Mouse (Mus musculus): ENCODE measurements around the gene Mef2d. TPM values are rescaled to one million over a fixed set of nuclear protein-coding genes. Genes with fewer than 3 reads are reported as not detected.

The Mef2d gene
- polyA plus RNA-seq, 1 experiment from 2014 or later, result 17.7 TPM

GRCm38 (mm10) chr3:88146376-88147112 is 4.4 kb downstream of the Mef2d start:
- no peaks in the 10 kb centered on the region for H3K36me3 ChIP-seq
- peak overlapping the region; percentile 81 for H3K4me2 ChIP-seq
- no peak for ATAC-seq (ENCODE audit: insufficient read depth, low FRiP score, low read depth)
- H3K4me3 ChIP-seq (replicated peaks), result no peak overlapping the region
- WGBS, result 37% methylated on average over 5 of the region's 5 CpGs
- no peak overlapping the region for H3K27ac ChIP-seq
- H3K9me3 ChIP-seq, result no peaks in the 10 kb centered on the region
- H3K9ac ChIP-seq, result no peak overlapping the region
- peaks cover 82% of the 10 kb centered on the region for H3K4me1 ChIP-seq
- no peaks in the 10 kb centered on the region for H3K27me3 ChIP-seq (replicated peaks)

- Histone ChIP-seq H3K27ac (no peak overlapping the region), H3K4me2 (no peak overlapping the region), H3K4me1 (peaks cover 85% of the 10 kb centered on the region), H3K27me3 (replicated peaks) (no peaks in the 10 kb centered on the region), H3K36me3 (no peaks in the 10 kb centered on the region), H3K9ac (no peak overlapping the region), H3K4me3 (replicated peaks) (no peak overlapping the region), H3K9me3 (no peaks in the 10 kb centered on the region)
- no peak for ATAC-seq (ENCODE audit: insufficient read depth, low FRiP score, low read depth)
- 76% methylated on average over 2 of the region's 2 CpGs for WGBS
These were observed 5.3 kb downstream of the Mef2d start for GRCm38 (mm10) chr3:88147444-88147843.

DNA sequence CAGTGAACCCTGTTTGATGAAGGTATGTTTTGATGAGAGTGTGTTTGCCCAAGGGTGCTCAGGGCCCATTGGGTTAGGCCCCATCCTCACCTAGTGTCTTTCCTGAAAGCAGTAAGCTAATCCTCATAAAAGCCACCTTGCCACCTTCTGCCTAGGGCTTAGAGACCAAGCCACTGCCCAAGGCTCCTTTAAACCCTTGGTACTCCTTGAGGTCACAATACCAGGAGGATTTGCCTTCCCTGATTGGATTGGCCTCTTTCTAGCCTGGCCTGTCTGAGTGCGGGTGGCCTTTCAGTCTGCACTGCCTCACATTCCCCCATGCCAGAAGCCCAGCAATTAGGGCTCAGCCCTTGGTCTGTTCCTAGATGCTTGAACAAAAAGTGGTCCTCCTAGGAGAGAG is 5.7 kb downstream of the Mef2d start:
- ATAC-seq (ENCODE audit: insufficient read depth, low FRiP score, low read depth), result no peak

GRCm38 (mm10) chr3:88148354-88148753 is 6.2 kb downstream of the Mef2d start:
- Histone ChIP-seq H3K4me3 (replicated peaks) (no peak overlapping the region), H3K4me2 (0 out of 2 replicates have a peak overlapping the region, but pooled peaks have one; percentile 41), H3K9me3 (no peaks in the 10 kb centered on the region), H3K27ac (peak overlapping the region; percentile 78), H3K4me1 (peaks cover 82% of the 10 kb centered on the region), H3K27me3 (replicated peaks) (no peaks in the 10 kb centered on the region), H3K9ac (no peak overlapping the region), H3K36me3 (no peaks in the 10 kb centered on the region)
- ATAC-seq (ENCODE audit: insufficient read depth, low FRiP score, low read depth), result no peak
- 76% methylated on average over 5 of the region's 5 CpGs for WGBS

More for the DNA sequence above, 5.7 kb downstream of the Mef2d start:
- Histone ChIP-seq H3K4me2 (no peak overlapping the region), H3K4me1 (peaks cover 85% of the 10 kb centered on the region), H3K9me3 (no peaks in the 10 kb centered on the region), H3K27ac (no peak overlapping the region), H3K36me3 (no peaks in the 10 kb centered on the region), H3K9ac (no peak overlapping the region), H3K27me3 (replicated peaks) (no peaks in the 10 kb centered on the region), H3K4me3 (replicated peaks) (no peak overlapping the region)
- WGBS, result 65% methylated on average over 1 of the region's 1 CpGs

DNA sequence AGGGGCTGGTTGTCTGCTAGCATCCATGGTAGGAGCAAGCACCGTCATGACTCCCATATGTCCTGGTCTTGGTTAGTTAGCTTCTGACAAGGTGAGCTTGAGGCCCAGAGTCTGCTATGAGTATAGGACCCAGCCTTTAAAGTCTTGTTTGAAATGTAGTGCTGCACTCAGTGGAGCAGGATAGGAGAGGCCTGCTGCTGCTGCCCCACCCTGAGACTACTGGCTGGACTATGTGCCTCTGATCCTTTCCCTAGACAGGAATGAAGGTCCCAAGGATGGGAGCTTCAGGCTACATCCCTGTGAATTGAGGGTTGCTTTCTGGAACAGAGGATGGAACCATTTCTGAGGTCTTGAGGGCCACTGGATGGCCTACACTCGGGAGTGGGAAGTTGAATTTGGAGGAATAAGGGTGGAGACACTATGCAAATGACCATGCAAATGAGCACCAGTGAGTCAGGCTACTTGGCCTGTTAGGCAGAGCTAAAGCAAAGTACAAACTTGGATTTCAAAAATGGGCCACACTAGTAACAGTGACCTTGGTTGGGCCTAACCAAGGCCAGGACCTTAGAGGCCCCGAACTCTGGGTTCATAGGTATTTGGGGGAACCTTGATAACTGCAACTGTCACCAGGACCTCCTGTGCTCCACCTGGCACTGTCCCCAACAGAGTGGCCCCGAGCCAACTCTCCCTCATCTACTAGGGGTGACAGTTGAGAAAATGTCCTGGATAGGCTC is 6.8 kb downstream of the Mef2d start:
- Histone ChIP-seq H3K4me2 (peak overlapping the region; percentile 41), H3K4me1 (peaks cover 77% of the 10 kb centered on the region), H3K9ac (no peak overlapping the region), H3K27ac (peak overlapping the region; percentile 78), H3K27me3 (replicated peaks) (no peaks in the 10 kb centered on the region), H3K9me3 (no peaks in the 10 kb centered on the region), H3K4me3 (replicated peaks) (0 out of 2 replicates have a peak overlapping the region, but pooled peaks have one; percentile 4), H3K36me3 (no peaks in the 10 kb centered on the region)
- 54% methylated on average over 4 of the region's 4 CpGs for WGBS
- ATAC-seq (ENCODE audit: insufficient read depth, low FRiP score, low read depth), result no peak

GRCm38 (mm10) chr3:88149510-88149974 is 7.4 kb downstream of the Mef2d start:
- WGBS, result 24% methylated on average over 6 of the region's 6 CpGs
- Histone ChIP-seq H3K27me3 (replicated peaks) (no peaks in the 10 kb centered on the region), H3K27ac (peak overlapping the region; percentile 78), H3K4me1 (peaks cover 71% of the 10 kb centered on the region), H3K9ac (peak overlapping the region; percentile 12; the same call in 1 of the 2 replicates), H3K9me3 (no peaks in the 10 kb centered on the region), H3K4me3 (replicated peaks) (0 out of 2 replicates have a peak overlapping the region, but pooled peaks have one; percentile 4), H3K4me2 (peak overlapping the region; percentile 41), H3K36me3 (no peaks in the 10 kb centered on the region)
- no peak for ATAC-seq (ENCODE audit: insufficient read depth, low FRiP score, low read depth)

- Histone ChIP-seq H3K4me1 (peaks cover 63% of the 10 kb centered on the region), H3K9ac (peak overlapping the region; percentile 12), H3K4me3 (replicated peaks) (peak overlapping the region; percentile 8)
These were observed 8.2 kb downstream of the Mef2d start for GRCm38 (mm10) chr3:88150061-88150998.

DNA sequence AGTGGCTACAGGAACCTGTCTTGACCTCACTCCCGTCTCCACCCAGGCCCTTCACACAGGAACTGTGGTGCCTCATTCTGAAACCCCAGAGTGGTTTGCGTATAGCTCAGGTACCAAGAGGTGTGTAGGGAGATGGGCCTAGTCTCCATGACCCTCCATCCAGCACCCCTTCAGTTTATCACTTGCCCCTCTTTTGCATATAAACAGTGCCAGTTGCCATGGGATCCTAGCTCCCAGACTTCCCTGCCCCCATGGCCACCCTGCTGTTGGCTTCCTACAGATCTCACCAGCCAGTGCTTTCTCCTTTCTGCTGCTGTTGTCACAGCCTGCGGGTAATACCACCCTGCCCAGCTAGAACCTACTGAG is 8.8 kb downstream of the Mef2d start:
- ATAC-seq (ENCODE audit: insufficient read depth, low FRiP score, low read depth), result no peak
- H3K4me1 ChIP-seq, result peaks cover 57% of the 10 kb centered on the region
- H3K4me2 ChIP-seq, result no peak overlapping the region
- H3K9me3 ChIP-seq, result no peaks in the 10 kb centered on the region
- WGBS, result 73% methylated on average over 3 of the region's 3 CpGs
- no peaks in the 10 kb centered on the region for H3K27me3 ChIP-seq (replicated peaks)
- no peak overlapping the region for H3K9ac ChIP-seq
- no peak overlapping the region for H3K27ac ChIP-seq
- no peak overlapping the region for H3K4me3 ChIP-seq (replicated peaks)
- no peaks in the 10 kb centered on the region; the same call in 1 of the 2 replicates for H3K36me3 ChIP-seq

More at GRCm38 (mm10) chr3:88150061-88150998, 8.2 kb downstream of the Mef2d start:
- WGBS, result 26% methylated on average over 14 of the region's 14 CpGs
- H3K9me3 ChIP-seq, result no peaks in the 10 kb centered on the region
- no peaks in the 10 kb centered on the region for H3K27me3 ChIP-seq (replicated peaks)
- peak overlapping the region; percentile 41 for H3K4me2 ChIP-seq
- H3K27ac ChIP-seq, result peak overlapping the region; percentile 78
- ATAC-seq (ENCODE audit: insufficient read depth, low FRiP score, low read depth), result no peak
- H3K36me3 ChIP-seq, result no peaks in the 10 kb centered on the region

DNA sequence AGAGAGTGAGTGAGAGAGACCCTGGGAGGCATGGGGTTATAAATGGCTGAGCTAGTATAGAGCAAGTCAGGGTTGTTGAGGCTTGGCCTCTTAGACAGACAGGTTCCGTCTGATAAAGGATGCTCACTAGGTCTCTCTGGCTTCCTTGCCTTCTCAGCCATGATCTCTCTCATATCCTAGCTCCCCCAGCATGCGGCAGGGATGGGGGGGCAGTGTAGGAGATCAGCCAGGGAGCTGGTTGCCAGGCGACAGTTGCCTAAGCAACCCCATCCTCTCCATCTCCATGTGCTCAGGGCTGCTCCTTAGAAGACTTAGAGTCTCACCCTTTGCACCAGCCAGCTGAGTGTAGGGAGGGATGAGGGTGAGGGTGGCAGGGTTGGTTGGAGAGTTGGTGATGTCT is 9.9 kb downstream of the Mef2d start:
- Histone ChIP-seq H3K36me3 (peaks cover 6% of the 10 kb centered on the region; the same call in 1 of the 2 replicates), H3K9me3 (no peaks in the 10 kb centered on the region), H3K4me3 (replicated peaks) (no peak overlapping the region), H3K9ac (no peak overlapping the region), H3K4me1 (peaks cover 47% of the 10 kb centered on the region), H3K27me3 (replicated peaks) (no peaks in the 10 kb centered on the region), H3K4me2 (no peak overlapping the region), H3K27ac (no peak overlapping the region)
- 60% methylated on average over 3 of the region's 3 CpGs for WGBS
- ATAC-seq (ENCODE audit: insufficient read depth, low FRiP score, low read depth), result no peak

DNA sequence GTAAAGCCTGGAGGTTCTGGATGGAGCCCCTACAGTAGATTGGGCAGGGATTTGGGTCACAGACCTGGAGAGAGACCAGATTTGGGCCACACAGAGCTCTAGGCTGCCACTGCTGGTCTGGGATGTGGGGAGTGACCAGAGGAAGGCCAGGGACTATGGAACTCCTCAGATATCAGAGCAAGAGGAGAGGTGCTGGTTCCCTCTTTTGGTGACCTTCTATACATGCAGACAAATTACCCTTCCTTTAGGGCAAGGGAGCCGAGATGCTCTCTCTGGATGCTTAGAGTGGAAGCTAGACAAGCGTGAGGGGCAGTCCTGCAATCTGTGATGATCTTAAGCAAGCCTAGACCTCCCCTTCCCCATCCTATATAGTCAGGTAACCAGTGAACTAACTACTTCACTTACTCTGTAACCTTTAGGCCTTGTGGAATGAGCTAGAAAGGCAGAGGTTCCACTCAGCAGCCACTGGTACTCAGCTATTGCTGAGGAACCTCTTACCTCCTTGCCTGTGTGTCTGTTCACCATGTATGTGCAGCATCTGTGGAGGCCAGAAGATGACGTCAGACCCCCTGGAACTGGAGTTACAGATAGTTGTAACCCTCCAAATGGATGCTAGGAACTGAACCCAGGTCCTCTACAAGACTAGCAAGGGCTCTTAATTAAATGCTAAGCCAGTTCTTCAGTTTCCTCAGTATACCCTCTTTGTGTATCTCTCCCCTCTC is 11.3 kb downstream of the Mef2d start:
- WGBS, result 79% methylated on average over 3 of the region's 3 CpGs
- Histone ChIP-seq H3K4me2 (no peak overlapping the region), H3K4me1 (peaks cover 38% of the 10 kb centered on the region), H3K4me3 (replicated peaks) (no peak overlapping the region), H3K9me3 (no peaks in the 10 kb centered on the region), H3K9ac (no peak overlapping the region), H3K27me3 (replicated peaks) (no peaks in the 10 kb centered on the region), H3K36me3 (peaks cover 8% of the 10 kb centered on the region; the same call in 1 of the 2 replicates), H3K27ac (no peak overlapping the region)
- no peak for ATAC-seq (ENCODE audit: insufficient read depth, low FRiP score, low read depth)

- H3K27ac ChIP-seq, result no peak overlapping the region
- no peak overlapping the region for H3K4me3 ChIP-seq (replicated peaks)
- WGBS, result 72% methylated on average over 2 of the region's 2 CpGs
- peaks cover 30% of the 10 kb centered on the region for H3K4me1 ChIP-seq
- H3K9me3 ChIP-seq, result no peaks in the 10 kb centered on the region
- H3K27me3 ChIP-seq (replicated peaks), result no peaks in the 10 kb centered on the region
- peaks cover 13% of the 10 kb centered on the region for H3K36me3 ChIP-seq
- H3K9ac ChIP-seq, result no peak overlapping the region
- no peak for ATAC-seq (ENCODE audit: insufficient read depth, low FRiP score, low read depth)
- H3K4me2 ChIP-seq, result no peak overlapping the region
These were observed 12.1 kb downstream of the Mef2d start for GRCm38 (mm10) chr3:88154236-88154635.

All from stomach, embryonic 15.5 days (tissue).